Mouse (Mus musculus) embryonic fibroblast, embryonic 13.5 days (primary cell): ENCODE data around the gene Rhoj. TPM values are rescaled to one million over a fixed set of nuclear protein-coding genes. Genes with fewer than 3 reads are reported as not detected.
"Not testable (repeated sequence)": the region's sequence is repeated elsewhere in the genome, so short reads cannot be mapped to it uniquely, and the experiment has no call there.

Experiments
- H3K27ac ChIP-seq: 2 replicates; pipeline ENCODE4 v1.5.1; 2012; ENCODE audit warnings: low read length, control low read depth, inconsistent platforms; ENCODE audit not compliant: insufficient read depth
- H3K4me1 ChIP-seq: 2 replicates; pipeline ENCODE4 v1.6.1; 2011; ENCODE audit warnings: low read length; ENCODE audit not compliant: control insufficient read depth, insufficient read depth
- H3K4me3 ChIP-seq: 2 replicates; pipeline ENCODE4 v1.5.1; 2011; ENCODE audit warnings: mild to moderate bottlenecking, control low read depth, low read length; ENCODE audit not compliant: insufficient read depth
- CTCF ChIP-seq: IDR thresholded peaks from 2 replicates; pipeline ENCODE4 v1.5.1; 2011; ENCODE audit warnings: mild to moderate bottlenecking, control low read depth, low read length, moderate library complexity, borderline replicate concordance; ENCODE audit not compliant: insufficient read depth
- POLR2A ChIP-seq: IDR thresholded peaks from 2 replicates; pipeline ENCODE4 v1.6.1; 2011; ENCODE audit warnings: low read depth, mild to moderate bottlenecking, control low read depth, low read length, moderate library complexity
- polyA plus RNA-seq: library from polyadenylated mRNA; stranded (reverse); fragments of >200 nt; gene quantifications from 2 replicates; pipeline ENCODE4 v1.2.4, GENCODE M21; 2011; ENCODE audit warnings: low read depth; ENCODE audit not compliant: missing spikeins, insufficient read length

The Rhoj gene
- polyA plus RNA-seq, 1 experiment, result 81.9 TPM

GRCm38 (mm10) chr12:75340331-75340730, 32.2 kb downstream of the Rhoj start:
- peaks cover 9% of the 10 kb centered on the region for H3K4me1 ChIP-seq
- no peak overlapping the region for H3K4me3 ChIP-seq
- TF ChIP-seq CTCF, result no peak
- no peak for TF ChIP-seq POLR2A
- H3K27ac ChIP-seq, result no peak overlapping the region

GRCm38 (mm10) chr12:75348551-75348950, 40.4 kb downstream of the Rhoj start:
- no peak for TF ChIP-seq POLR2A
- no peak for TF ChIP-seq CTCF
- no peak overlapping the region for H3K27ac ChIP-seq
- H3K4me3 ChIP-seq, result no peak overlapping the region
- H3K4me1 ChIP-seq, result peaks cover 10% of the 10 kb centered on the region; the same call in 1 of the 2 replicates

GRCm38 (mm10) chr12:75349537-75349936, 41.4 kb downstream of the Rhoj start:
- not testable (repeated sequence) for H3K27ac ChIP-seq, H3K4me3 ChIP-seq
- peaks cover 12% of the 10 kb centered on the region for H3K4me1 ChIP-seq

GRCm38 (mm10) chr12:75350750-75351149, 42.6 kb downstream of the Rhoj start:
- Histone ChIP-seq H3K4me3 (no peak overlapping the region), H3K4me1 (peaks cover 20% of the 10 kb centered on the region)

GRCm38 (mm10) chr12:75351846-75352245, 43.7 kb downstream of the Rhoj start:
- H3K27ac ChIP-seq, result peak overlapping the region; percentile 82
- no peak overlapping the region for H3K4me3 ChIP-seq
- no peak for TF ChIP-seq POLR2A
- no peak for TF ChIP-seq CTCF
- peaks cover 20% of the 10 kb centered on the region for H3K4me1 ChIP-seq

More at GRCm38 (mm10) chr12:75350750-75351149, 42.6 kb downstream of the Rhoj start:
- H3K27ac ChIP-seq, result no peak overlapping the region
- TF ChIP-seq CTCF, result no peak
- TF ChIP-seq POLR2A, result no peak

GRCm38 (mm10) chr12:75352410-75352809, 44.3 kb downstream of the Rhoj start:
- Histone ChIP-seq H3K27ac (peak overlapping the region; percentile 82), H3K4me3 (no peak overlapping the region), H3K4me1 (peaks cover 20% of the 10 kb centered on the region)
- TF ChIP-seq CTCF (no peak), POLR2A (no peak)

GRCm38 (mm10) chr12:75354354-75354753, 46.2 kb downstream of the Rhoj start:
- TF ChIP-seq POLR2A (no peak), CTCF (no peak)
- peak overlapping the region; percentile 82 for H3K27ac ChIP-seq
- peaks cover 21% of the 10 kb centered on the region for H3K4me1 ChIP-seq
- no peak overlapping the region for H3K4me3 ChIP-seq

GRCm38 (mm10) chr12:75357781-75358180, 49.7 kb downstream of the Rhoj start:
- TF ChIP-seq POLR2A (no peak), CTCF (no peak)
- Histone ChIP-seq H3K4me3 (no peak overlapping the region), H3K4me1 (peaks cover 17% of the 10 kb centered on the region), H3K27ac (no peak overlapping the region)

GRCm38 (mm10) chr12:75358714-75359113, 50.6 kb downstream of the Rhoj start:
- Histone ChIP-seq H3K27ac (no peak overlapping the region), H3K4me1 (peaks cover 13% of the 10 kb centered on the region), H3K4me3 (no peak overlapping the region)
- TF ChIP-seq POLR2A (no peak), CTCF (no peak)

GRCm38 (mm10) chr12:75359500-75359899, 51.4 kb downstream of the Rhoj start:
- H3K27ac ChIP-seq, result no peak overlapping the region
- H3K4me1 ChIP-seq, result peaks cover 11% of the 10 kb centered on the region
- H3K4me3 ChIP-seq, result no peak overlapping the region
- TF ChIP-seq CTCF (no peak), POLR2A (no peak)

- Histone ChIP-seq H3K4me3 (no peak overlapping the region), H3K4me1 (peaks cover 6% of the 10 kb centered on the region), H3K27ac (no peak overlapping the region)
- no peak for TF ChIP-seq POLR2A
- TF ChIP-seq CTCF, result no peak
Measured at GRCm38 (mm10) chr12:75359921-75360482, 51.9 kb downstream of the Rhoj start.
